Mouse (Mus musculus) gastrocnemius, postnatal 4 days (tissue): Measurements from ENCODE around the gene Adap1. TPM values are rescaled to one million over a fixed set of nuclear protein-coding genes. Genes with fewer than 3 reads are reported as not detected.

Experiments used
- DNase-seq, 2 experiments: peaks; one replicate each; pipeline ENCODE4 v3.0.0; 2021 to 2022; ENCODE audit warnings: low spot score in 2 of 2, mixed read lengths in 2 of 2
- total RNA-seq, 2 experiments: library from RNA; stranded (reverse); gene quantifications; 2 replicates each; pipeline ENCODE4 v1.2.3; 2021

The Adap1 gene
- total RNA-seq, 2 experiments from 2014 or later, result 5.4 to 6.9 TPM

DNA sequence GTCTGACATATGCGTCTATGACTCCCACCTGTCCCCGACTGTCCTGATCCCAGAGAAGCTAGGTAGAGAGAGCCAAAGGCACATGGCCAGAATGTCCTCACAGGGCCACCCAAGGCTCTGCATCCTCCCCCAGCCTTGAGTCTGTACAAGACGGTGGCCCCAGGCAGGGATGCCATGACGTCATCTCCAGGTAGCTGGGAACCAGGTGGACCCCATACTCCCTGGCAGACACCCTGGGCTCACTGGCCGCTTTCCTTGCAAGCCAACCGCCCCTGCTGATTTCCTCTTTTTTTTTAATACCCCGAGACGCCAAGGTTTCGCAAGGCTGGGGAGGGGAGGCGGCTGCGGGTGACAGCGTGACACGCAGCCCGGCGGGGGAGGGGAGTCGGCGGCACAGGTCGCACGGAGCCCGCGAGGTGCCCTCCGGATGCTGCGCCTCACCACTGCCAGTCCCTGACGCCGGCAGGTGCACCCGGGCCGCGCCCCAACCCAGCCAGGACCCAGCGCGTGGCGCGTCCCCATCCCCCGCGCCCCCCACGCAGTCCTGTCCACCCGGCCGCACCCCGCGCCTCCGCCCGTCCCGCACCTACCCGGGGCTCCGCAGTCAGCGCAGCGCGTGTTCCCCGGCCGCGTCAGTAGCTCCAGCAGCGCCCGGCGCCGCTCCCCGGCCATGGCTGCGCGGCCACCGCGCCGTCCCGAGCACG, 579 bp downstream of the Adap1 start:
- no peak for DNase-seq

DNA sequence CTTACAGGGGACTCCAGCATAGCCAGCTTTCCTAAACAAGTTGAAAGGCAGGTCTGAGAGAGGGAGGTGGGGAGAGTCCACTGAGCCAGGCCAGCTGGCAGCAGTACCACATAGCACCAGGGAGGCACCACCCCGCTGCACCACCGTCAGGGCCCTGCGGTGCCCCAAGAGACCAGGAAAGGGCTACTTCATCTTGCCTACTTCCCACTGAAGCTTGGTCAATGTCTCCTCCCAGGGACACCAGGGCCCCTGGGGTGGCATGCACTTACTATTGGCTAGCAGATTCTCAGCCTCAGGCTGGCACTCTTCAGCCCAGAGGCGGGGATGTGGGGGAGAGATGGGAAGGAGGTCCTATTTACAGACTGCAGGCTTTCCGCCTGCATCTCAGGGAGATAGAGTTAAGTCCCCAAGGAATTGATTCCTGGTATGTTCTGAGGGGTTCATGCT, 1.4 kb downstream of the Adap1 start:
- no peak for DNase-seq

DNA sequence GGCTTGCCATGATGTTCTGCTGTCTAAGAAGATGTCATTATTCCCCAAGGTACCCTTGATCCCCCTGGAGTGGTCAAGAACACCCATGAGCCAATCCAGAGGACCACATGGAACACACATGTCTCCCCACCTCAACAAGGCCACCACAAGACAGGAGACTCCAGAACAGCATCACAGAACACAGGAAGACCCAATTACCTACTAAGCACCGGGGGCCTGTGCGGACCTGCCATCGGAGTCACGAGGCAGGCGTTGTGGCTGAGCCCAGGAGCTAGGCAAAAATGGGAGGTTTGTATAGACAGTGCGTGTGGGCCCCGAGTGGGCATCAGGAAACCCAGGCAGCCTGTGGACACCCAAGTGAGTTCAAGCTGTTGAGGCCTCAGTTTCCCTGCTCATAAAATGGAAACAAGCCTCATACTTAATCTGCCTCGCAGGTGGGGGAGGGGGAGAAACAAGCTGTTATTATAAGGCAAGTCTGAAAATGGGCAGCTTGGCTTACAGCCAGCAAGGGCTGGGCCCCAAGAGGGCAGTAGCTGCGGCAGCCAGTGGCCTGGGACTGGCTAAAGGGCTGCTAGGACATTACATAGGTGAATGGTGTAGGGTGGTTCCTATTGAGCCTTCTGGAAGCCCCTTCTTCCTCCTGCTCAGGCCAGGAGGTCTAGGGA, 2.0 kb downstream of the Adap1 start:
- DNase-seq, result no peak

GRCm38 (mm10) chr5:139321331-139321730, 4.1 kb downstream of the Adap1 start:
- DNase-seq, result no peak

- no peak for DNase-seq
These were observed 5.0 kb downstream of the Adap1 start for GRCm38 (mm10) chr5:139320424-139320823.

GRCm38 (mm10) chr5:139317751-139318504, 7.5 kb downstream of the Adap1 start:
- no peak for DNase-seq

- DNase-seq, result no peak
These were observed 8.3 kb downstream of the Adap1 start for GRCm38 (mm10) chr5:139316982-139317675.

DNA sequence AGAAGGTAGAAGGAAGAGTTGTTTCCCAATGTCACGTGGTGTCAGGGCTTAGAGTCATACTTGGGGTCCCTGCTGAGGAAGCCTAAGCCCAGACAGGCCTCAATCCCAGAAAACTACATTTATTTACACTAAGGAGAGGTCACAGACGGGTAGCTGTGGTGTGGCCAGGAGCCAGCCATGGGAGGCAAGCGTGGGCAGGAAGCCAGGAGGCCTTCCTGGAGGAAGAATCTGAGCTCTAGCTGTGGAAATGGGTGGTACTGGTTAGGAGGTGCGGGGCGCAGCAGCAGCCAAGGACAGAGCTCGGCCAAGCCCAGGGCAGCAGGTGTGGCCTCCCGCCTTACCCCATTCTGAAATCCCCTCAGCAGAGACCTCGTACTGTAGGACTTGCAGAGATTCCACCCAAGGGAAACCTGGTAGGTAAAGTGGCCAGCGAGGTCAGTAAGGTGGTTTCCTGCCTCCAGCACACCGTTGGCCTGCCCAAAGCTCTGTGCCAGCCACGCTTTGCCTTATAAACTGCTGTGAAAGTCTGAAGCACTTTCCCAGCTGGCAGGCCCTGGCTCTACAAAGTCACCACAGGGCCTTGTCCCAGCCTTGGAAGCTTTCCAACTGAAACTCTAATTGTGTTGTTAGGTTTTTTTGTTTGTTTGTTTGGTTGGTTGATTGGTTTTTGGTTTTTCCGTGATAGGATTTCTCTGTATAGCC, 10.3 kb downstream of the Adap1 start:
- no peak for DNase-seq

- DNase-seq, result no peak
These were observed 11.9 kb downstream of the Adap1 start for GRCm38 (mm10) chr5:139313536-139313935.

GRCm38 (mm10) chr5:139311822-139312221, 13.6 kb downstream of the Adap1 start:
- no peak for DNase-seq

DNA sequence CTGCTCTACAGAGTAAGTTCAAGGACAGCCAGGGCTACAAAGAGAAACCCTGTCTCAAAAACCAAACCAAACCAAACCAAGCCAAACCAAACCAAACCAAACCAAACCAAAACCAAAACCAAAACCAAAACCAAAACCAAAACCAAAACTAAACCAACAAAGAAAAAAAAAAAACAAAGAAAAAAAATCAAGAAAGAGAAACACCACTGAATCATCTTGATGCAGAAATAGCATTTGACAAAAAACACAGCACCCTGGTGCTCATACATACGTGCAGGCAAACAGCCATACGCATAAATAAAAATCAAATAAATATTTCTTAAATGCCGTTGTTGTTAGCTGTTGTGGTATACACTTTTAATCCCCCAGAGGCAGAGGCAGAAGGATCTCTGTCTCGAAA, 14.9 kb downstream of the Adap1 start:
- DNase-seq, result no peak

- no peak for DNase-seq
These were observed 15.5 kb downstream of the Adap1 start for GRCm38 (mm10) chr5:139309946-139310345.

GRCm38 (mm10) chr5:139303646-139304061, 21.8 kb downstream of the Adap1 start:
- no peak for DNase-seq

DNA sequence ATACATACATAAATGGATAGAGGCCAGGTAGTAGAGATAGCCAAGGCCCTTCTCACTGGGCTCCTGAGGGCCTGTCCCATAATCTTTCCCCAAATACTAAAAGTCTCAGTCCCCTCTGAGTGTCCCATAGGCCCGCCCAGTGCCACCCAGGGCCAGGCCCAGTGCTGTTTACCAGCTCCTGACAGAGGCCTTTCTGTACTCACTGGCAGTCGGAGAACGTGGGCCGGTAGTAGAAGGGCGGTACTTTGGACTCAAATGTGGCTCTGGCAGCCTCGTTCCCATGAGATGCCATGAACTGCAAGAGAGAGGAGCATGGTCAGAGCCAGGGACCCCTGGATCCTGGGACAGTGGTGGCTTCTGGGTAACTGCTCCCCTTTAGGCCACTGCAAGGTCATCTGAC, 23.3 kb downstream of the Adap1 start:
- DNase-seq, result no peak

DNA sequence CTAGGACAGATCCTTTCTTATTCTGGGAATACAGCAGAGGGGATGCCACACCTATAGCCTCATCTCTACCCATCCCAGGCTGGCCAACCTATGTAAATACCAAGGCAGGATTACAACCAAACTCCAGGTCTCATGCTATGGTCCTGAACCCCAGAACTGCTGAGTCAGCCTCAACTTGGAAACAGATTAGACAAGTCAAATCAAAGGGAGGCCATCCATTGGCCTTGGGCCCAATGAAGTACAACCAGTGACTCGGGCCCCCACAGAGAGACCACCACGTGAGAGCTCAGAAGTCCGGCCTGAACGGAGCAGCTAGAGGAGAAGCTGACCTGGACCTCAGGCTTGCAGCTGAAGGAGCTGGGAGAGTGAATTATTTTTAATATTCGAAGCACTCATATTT, 27.7 kb downstream of the Adap1 start:
- no peak for DNase-seq

DNA sequence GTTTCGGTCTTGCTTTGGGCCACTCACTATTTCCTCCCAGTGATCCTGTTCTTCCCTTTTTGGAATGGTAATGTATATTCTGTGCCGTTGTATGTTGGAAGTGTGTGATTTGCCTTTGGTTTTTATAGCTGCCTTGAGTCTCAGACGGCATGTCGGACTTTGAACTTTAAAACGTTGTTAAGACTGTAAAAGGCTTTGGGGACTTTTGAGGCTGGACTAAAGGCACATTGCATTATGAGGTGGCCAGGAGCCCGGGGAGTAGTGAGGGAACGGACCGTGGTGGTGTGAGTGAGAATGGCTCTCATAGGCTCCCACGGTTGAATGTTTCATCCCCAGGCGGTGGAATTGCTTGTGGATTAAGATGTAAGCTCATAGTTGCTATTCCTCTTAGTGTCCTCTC, 28.3 kb downstream of the Adap1 start:
- DNase-seq, result no peak

GRCm38 (mm10) chr5:139294089-139294488, 31.3 kb downstream of the Adap1 start:
- no peak for DNase-seq

DNA sequence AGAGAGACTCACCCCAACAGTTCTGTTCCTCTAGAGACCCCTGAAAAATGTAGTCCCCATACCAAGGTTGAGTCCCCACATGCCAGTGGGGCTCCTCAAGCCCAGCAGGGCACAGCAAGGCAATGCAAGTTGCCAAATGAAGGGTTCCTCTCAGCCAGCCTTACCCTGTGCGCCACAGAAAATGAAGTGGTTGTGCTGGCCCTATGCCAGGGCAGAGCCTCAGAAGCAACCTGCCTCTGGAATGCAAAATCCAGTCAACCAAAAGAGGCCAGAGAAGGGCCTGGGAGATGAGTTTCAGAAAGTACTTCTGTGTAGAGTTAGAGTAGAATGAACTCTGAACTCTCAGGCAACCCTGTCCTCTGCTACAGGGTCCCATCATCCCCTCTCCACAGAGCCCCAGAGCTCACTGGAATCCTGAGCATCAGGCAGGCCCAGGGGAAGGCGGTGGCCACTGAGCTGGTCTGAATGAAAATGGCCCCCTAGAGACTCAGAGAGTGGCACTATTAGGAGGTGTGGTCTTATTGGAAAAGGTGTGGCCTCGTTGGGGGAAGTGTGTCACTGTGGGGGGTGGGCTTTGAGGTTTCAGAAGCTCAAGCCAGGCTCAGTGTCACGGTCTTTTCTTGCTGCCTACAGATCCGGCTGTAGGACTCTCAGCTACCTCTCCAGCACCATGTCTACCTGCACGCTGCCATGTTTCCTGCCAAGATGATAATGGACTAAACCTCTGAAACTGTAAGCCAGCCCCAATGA, 33.4 kb downstream of the Adap1 start:
- no peak for DNase-seq

DNA sequence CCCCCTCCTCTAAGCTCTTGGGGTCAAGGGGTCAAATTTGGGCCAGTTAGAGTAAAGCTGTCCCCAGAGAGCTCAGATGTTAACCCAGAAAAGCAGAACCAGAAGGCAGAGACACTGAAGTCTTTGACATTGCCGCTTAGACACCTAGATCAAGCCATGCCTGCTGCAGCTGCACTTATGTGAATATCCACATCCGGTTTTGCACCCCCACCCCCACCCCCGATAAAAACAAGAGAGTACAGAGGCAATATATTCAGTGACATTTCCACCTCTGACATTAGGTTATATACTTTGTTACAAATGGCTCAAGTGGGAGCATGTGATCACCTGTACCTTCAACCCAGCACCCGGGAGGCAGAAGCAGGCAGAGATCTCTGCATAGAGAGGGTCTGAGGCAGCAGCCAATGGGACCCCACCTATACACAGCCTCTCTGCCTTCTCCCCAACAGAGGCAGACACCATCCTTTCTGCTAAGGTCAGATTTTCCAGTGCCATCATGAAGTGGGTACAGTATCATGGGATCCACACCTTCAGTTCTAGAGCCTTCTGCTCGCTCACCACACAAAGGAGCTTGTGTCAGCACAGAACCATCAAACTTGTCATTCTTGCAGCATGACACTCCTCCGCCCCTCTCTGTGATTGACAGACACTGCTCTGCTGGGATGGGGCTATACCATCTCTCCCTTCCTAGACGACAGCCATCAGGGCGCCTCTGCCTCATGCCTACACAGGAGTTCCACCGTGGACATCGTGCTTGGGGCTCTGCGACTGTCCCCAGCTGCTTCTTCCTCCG, 34.8 kb downstream of the Adap1 start:
- no peak for DNase-seq
